Mouse (Mus musculus) neural tube, embryonic 12.5 days (tissue): ENCODE data around the gene Pcnx. TPM values are rescaled to one million over a fixed set of nuclear protein-coding genes. Genes with fewer than 3 reads are reported as not detected.

Experiments used
- ATAC-seq: fragments of 200-750 bp; cut with Nextera tagmentation; 2 replicates; pipeline ENCODE4 v1.8.0; 2017; ENCODE audit warnings: low read depth, mild to moderate bottlenecking, moderate TSS enrichment, moderate library complexity; ENCODE audit not compliant: low FRiP score
- H3K27ac ChIP-seq: fragments of 300-500 bp; sonication (generic); 2 replicates; pipeline ENCODE4 v1.5.1; 2016
- H3K27me3 ChIP-seq: fragments of 300-500 bp; sonication (generic); replicated peaks from 2 replicates; pipeline ENCODE4 v1.6.1; 2016; ENCODE audit warnings: mild to moderate bottlenecking
- H3K36me3 ChIP-seq: fragments of 300-500 bp; sonication (generic); 2 replicates; pipeline ENCODE4 v1.6.1; 2016; ENCODE audit warnings: mild to moderate bottlenecking
- H3K4me1 ChIP-seq: fragments of 300-500 bp; sonication (generic); 2 replicates; pipeline ENCODE4 v1.6.1; 2016
- H3K4me2 ChIP-seq: fragments of 300-500 bp; sonication (generic); replicated peaks from 2 replicates; pipeline ENCODE4 v1.6.1; 2016; ENCODE audit warnings: mild to moderate bottlenecking
- H3K4me3 ChIP-seq: fragments of 300-500 bp; sonication (generic); 2 replicates; pipeline ENCODE4 v1.5.1; 2016
- H3K9ac ChIP-seq: fragments of 300-500 bp; sonication (generic); 2 replicates; pipeline ENCODE4 v1.6.1; 2016; ENCODE audit warnings: mild to moderate bottlenecking
- H3K9me3 ChIP-seq: fragments of 300-500 bp; sonication (generic); 2 replicates; pipeline ENCODE4 v1.6.1; 2016; ENCODE audit warnings: mild to moderate bottlenecking
- WGBS: fragments of 180-500 bp; shearing (Covaris S2); methylation state at CpG from one replicate; pipeline ENCODE4 v1.1.7; 2016; 5-methylcytosine and 5-hydroxymethylcytosine counted together
- polyA plus RNA-seq: library from polyadenylated mRNA; unstranded; fragments of >200 nt; fragmentation: Nextera tagmentation; extraction: Ambion mirVana; gene quantifications from 2 replicates; pipeline ENCODE4 v1.2.1, GENCODE M21; 2016

Pcnx gene
- 11.7 and 12.4 TPM in 2 replicates for polyA plus RNA-seq

GRCm38 (mm10) chr12:81859351-81860307 lies at the start of gene Pcnx:
Pcnx (plus strand) TSS chr12:81860023.
- WGBS, result 3% methylated on average over 45 of the region's 83 CpGs

GRCm38 (mm10) chr12:81810417-81810816 lies 49.4 kb upstream of the Pcnx start:
- Histone ChIP-seq H3K4me2 (no peak overlapping the region), H3K27ac (no peak overlapping the region), H3K4me3 (no peak overlapping the region), H3K9ac (no peak overlapping the region), H3K27me3 (no peaks in the 10 kb centered on the region), H3K36me3 (no peaks in the 10 kb centered on the region), H3K9me3 (no peaks in the 10 kb centered on the region), H3K4me1 (peaks cover 11% of the 10 kb centered on the region)
- 33% methylated on average over 8 of the region's 8 CpGs for WGBS
- no peak for ATAC-seq

More at GRCm38 (mm10) chr12:81859351-81860307, at the start of gene Pcnx:
- Histone ChIP-seq H3K36me3 (no peaks in the 10 kb centered on the region), H3K27ac (peak within 1 kb of the TSS; percentile 90), H3K9ac (peak within 1 kb of the TSS; percentile 95), H3K27me3 (no peaks in the 10 kb centered on the region), H3K4me3 (peak within 1 kb of the TSS; percentile 97), H3K4me2 (peak within 1 kb of the TSS; percentile 75), H3K4me1 (peaks cover 18% of the 10 kb centered on the region), H3K9me3 (no peaks in the 10 kb centered on the region)
- peak; percentile 86 for ATAC-seq

GRCm38 (mm10) chr12:81814742-81815141 lies 45.1 kb upstream of the Pcnx start:
- WGBS, result 90% methylated on average over 5 of the region's 5 CpGs
- no peak overlapping the region for H3K4me3 ChIP-seq
- no peak overlapping the region for H3K9ac ChIP-seq
- H3K4me1 ChIP-seq, result 0 out of 2 replicates have a peak, but pooled peaks cover 7% of the 10 kb centered on the region
- H3K27ac ChIP-seq, result no peak overlapping the region
- H3K4me2 ChIP-seq, result no peak overlapping the region
- no peaks in the 10 kb centered on the region for H3K36me3 ChIP-seq
- ATAC-seq, result no peak
- no peaks in the 10 kb centered on the region for H3K9me3 ChIP-seq
- no peaks in the 10 kb centered on the region for H3K27me3 ChIP-seq

- H3K27me3 ChIP-seq, result no peaks in the 10 kb centered on the region
- H3K9ac ChIP-seq, result no peak overlapping the region
- WGBS, result 25% methylated on average over 10 of the region's 10 CpGs
- ATAC-seq, result no peak
- H3K36me3 ChIP-seq, result no peaks in the 10 kb centered on the region
- 0 out of 2 replicates have a peak, but pooled peaks cover 7% of the 10 kb centered on the region for H3K4me1 ChIP-seq
- H3K4me2 ChIP-seq, result peak overlapping the region; percentile 45
- H3K9me3 ChIP-seq, result no peaks in the 10 kb centered on the region
- no peak overlapping the region for H3K4me3 ChIP-seq
- no peak overlapping the region for H3K27ac ChIP-seq
These were observed 43.3 kb upstream of the Pcnx start for GRCm38 (mm10) chr12:81816330-81817125.

- WGBS, result 48% methylated on average over 6 of the region's 6 CpGs
- Histone ChIP-seq H3K9me3 (no peaks in the 10 kb centered on the region), H3K27ac (no peak overlapping the region), H3K9ac (no peak overlapping the region), H3K27me3 (no peaks in the 10 kb centered on the region), H3K36me3 (no peaks in the 10 kb centered on the region), H3K4me3 (no peak overlapping the region), H3K4me1 (0 out of 2 replicates have a peak, but pooled peaks cover 7% of the 10 kb centered on the region), H3K4me2 (peak overlapping the region; percentile 45)
- no peak for ATAC-seq
These were observed 42.7 kb upstream of the Pcnx start for GRCm38 (mm10) chr12:81817126-81817505.

GRCm38 (mm10) chr12:81820700-81821099 lies 39.1 kb upstream of the Pcnx start:
- WGBS, result 91% methylated on average over 4 of the region's 4 CpGs
- ATAC-seq, result no peak
- Histone ChIP-seq H3K4me3 (no peak overlapping the region), H3K27me3 (no peaks in the 10 kb centered on the region), H3K36me3 (no peaks in the 10 kb centered on the region), H3K9ac (no peak overlapping the region), H3K9me3 (no peaks in the 10 kb centered on the region), H3K27ac (no peak overlapping the region), H3K4me2 (no peak overlapping the region), H3K4me1 (0 out of 2 replicates have a peak, but pooled peaks cover 7% of the 10 kb centered on the region)

- Histone ChIP-seq H3K9ac (no peak overlapping the region), H3K4me2 (no peak overlapping the region), H3K36me3 (no peaks in the 10 kb centered on the region), H3K4me3 (no peak overlapping the region), H3K27ac (no peak overlapping the region), H3K27me3 (no peaks in the 10 kb centered on the region), H3K4me1 (no peaks in the 10 kb centered on the region), H3K9me3 (no peaks in the 10 kb centered on the region)
- no peak for ATAC-seq
- 75% methylated on average over 4 of the region's 4 CpGs for WGBS
These were observed 37.6 kb upstream of the Pcnx start for GRCm38 (mm10) chr12:81822176-81822575.

- Histone ChIP-seq H3K4me2 (no peak overlapping the region), H3K4me1 (no peaks in the 10 kb centered on the region), H3K27me3 (no peaks in the 10 kb centered on the region), H3K36me3 (no peaks in the 10 kb centered on the region), H3K9ac (no peak overlapping the region), H3K27ac (no peak overlapping the region), H3K4me3 (no peak overlapping the region), H3K9me3 (no peaks in the 10 kb centered on the region)
- 84% methylated on average over 4 of the region's 4 CpGs for WGBS
- no peak for ATAC-seq
These were observed 36.9 kb upstream of the Pcnx start for GRCm38 (mm10) chr12:81822778-81823480.

- H3K4me1 ChIP-seq, result no peaks in the 10 kb centered on the region
- ATAC-seq, result no peak
- no peaks in the 10 kb centered on the region for H3K27me3 ChIP-seq
- no peak overlapping the region for H3K27ac ChIP-seq
- no peak overlapping the region for H3K4me2 ChIP-seq
- H3K4me3 ChIP-seq, result no peak overlapping the region
- H3K36me3 ChIP-seq, result no peaks in the 10 kb centered on the region
- 67% methylated on average over 2 of the region's 2 CpGs for WGBS
- H3K9ac ChIP-seq, result no peak overlapping the region
- H3K9me3 ChIP-seq, result no peaks in the 10 kb centered on the region
These were observed 31.5 kb upstream of the Pcnx start for GRCm38 (mm10) chr12:81828355-81828754.

GRCm38 (mm10) chr12:81832039-81832738 lies 27.6 kb upstream of the Pcnx start:
- Histone ChIP-seq H3K27me3 (no peaks in the 10 kb centered on the region), H3K36me3 (no peaks in the 10 kb centered on the region), H3K9me3 (no peaks in the 10 kb centered on the region), H3K9ac (no peak overlapping the region), H3K27ac (no peak overlapping the region), H3K4me2 (no peak overlapping the region), H3K4me3 (no peak overlapping the region), H3K4me1 (no peaks in the 10 kb centered on the region)
- no peak for ATAC-seq
- 76% methylated on average over 5 of the region's 5 CpGs for WGBS

GRCm38 (mm10) chr12:81833094-81833493 lies 26.7 kb upstream of the Pcnx start:
- no peaks in the 10 kb centered on the region for H3K4me1 ChIP-seq
- no peak overlapping the region for H3K4me3 ChIP-seq
- H3K36me3 ChIP-seq, result no peaks in the 10 kb centered on the region
- H3K27ac ChIP-seq, result no peak overlapping the region
- WGBS, result 92% methylated on average over 2 of the region's 2 CpGs
- no peaks in the 10 kb centered on the region for H3K9me3 ChIP-seq
- no peak overlapping the region for H3K4me2 ChIP-seq
- H3K27me3 ChIP-seq, result no peaks in the 10 kb centered on the region
- ATAC-seq, result no peak
- no peak overlapping the region for H3K9ac ChIP-seq
